Mouse (Mus musculus) lung, adult 2 months (tissue): Measurements from ENCODE around the gene Gm6408.

ENCODE experiments used
- CTCF ChIP-seq: fragments of 200-500 bp; IDR thresholded peaks from 2 replicates; pipeline ENCODE4 v1.5.1; 2011; ENCODE audit warnings: mild to moderate bottlenecking, low read length, control low read depth; ENCODE audit not compliant: insufficient read depth
- POLR2A ChIP-seq: fragments of 200-500 bp; IDR thresholded peaks from 2 replicates; pipeline ENCODE4 v1.6.1; 2011; ENCODE audit warnings: low read depth, mild to moderate bottlenecking, control low read depth, low read length, borderline replicate concordance; ENCODE audit errors: extremely low read depth

DNA sequence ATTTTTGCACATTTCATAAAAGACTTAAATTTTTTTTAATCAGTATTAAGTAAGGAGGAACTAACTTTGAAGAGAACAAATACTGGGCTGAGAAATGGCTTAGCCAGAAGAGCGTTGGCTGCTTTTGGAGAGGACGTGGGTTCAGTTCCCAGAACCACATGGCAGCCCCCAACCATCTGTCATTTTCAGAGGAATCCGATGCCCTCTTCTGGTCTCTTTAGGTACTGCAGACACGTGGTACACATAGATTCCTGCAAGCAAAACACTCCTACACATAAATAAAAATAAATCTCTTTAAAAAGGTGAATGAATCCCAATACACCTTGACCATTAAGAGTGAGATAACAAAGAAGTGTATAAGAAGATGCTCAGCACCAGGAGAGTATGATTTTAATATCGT lies 41.5 kb upstream of the Gm6408 start:
- no peak for TF ChIP-seq CTCF
- no peak for TF ChIP-seq POLR2A
